Comparison of ENCODE assay signal across 13 mouse cellular contexts in genomic region chr9:37232201-37233195, GRCm38 (mm10). TPM values are rescaled to one million over a fixed set of nuclear protein-coding genes. Genes with fewer than 3 reads are reported as not detected.
DNase-seq lines count a peak whose midpoint lies in the region; TF ChIP-seq lines count a peak whose summit lies in the region.
"Had no signal": no experiment of that assay in that cellular context is flagged by ENCODE, and none has a peak within 500 bp of the region (broad histone marks: within the 10 kb centered on the region; RNA-seq: fewer than 3 reads in every experiment).

No protein-coding gene starts in this region.

- peaks cover 2% of the 10 kb centered on the region for H3K36me3 ChIP-seq in spleen, adult 2 months (ENCODE audit: control insufficient read depth, insufficient read depth, low read length)
- H3K36me3 ChIP-seq: hindbrain, embryonic 15.5 days had no signal

- TF ChIP-seq POLR2A in spleen, adult 2 months (IDR thresholded peaks at IDR 0.05; ENCODE audit: low read depth, low read length): no peak
- TF ChIP-seq POLR2A in cerebellum, adult 2 months (IDR thresholded peaks at IDR 0.05; ENCODE audit: borderline replicate concordance, insufficient read depth, low read length): no peak

- no peak for TF ChIP-seq CTCF in spleen, adult 2 months (IDR thresholded peaks at IDR 0.05; ENCODE audit: extremely low read depth, insufficient read depth, insufficient read length, insufficient replicate concordance)
- TF ChIP-seq CTCF in cerebellum, adult 2 months (IDR thresholded peaks at IDR 0.05; ENCODE audit: borderline replicate concordance, insufficient read depth, low read depth, low read length): no peak

- 76% methylated on average over 22 of the region's 22 CpGs for WGBS in spleen, adult 2 months
- 69% methylated on average over 22 of the region's 22 CpGs for WGBS in cerebellum, adult 2 months

- H3K27ac ChIP-seq in spleen, adult 2 months (ENCODE audit: insufficient read depth, low read length): peak overlapping the region; percentile 20; the same call in 1 of the 2 replicates
- no peak overlapping the region for H3K27ac ChIP-seq in cerebellum, adult 2 months (ENCODE audit: insufficient read depth, low read length)
- H3K27ac ChIP-seq: hindbrain, embryonic 15.5 days; limb, embryonic 12.5 days had no signal

- DNase-seq in adrenal gland, postnatal 36 days: peak; percentile 6 to 20
- DNase-seq in adrenal gland, postnatal 14 days: no peak
- no peak for DNase-seq in spleen, adult 2 months (ENCODE audit: low read depth in 1 of 2, low spot score in 2 of 2)
- DNase-seq in spleen, adult 12 weeks (ENCODE audit: low spot score): no peak
- peak; percentile 46 for DNase-seq in fibroblast of lung, adult 2 months (ENCODE audit: low read depth)
- no peak for DNase-seq in kidney, postnatal 25 days
- DNase-seq in cerebellum, adult 11 months: no peak
- no peak for DNase-seq in cerebellum, adult 2 months
- DNase-seq: heart, adult 18-20 months; kidney, adult 8-10 months; right cerebral cortex, adult 18-20 months had no signal

- peaks cover 28% of the 10 kb centered on the region for H3K4me1 ChIP-seq in spleen, adult 2 months (ENCODE audit: control insufficient read depth, insufficient read depth, insufficient read length)
- peaks cover 3% of the 10 kb centered on the region; the same call in 1 of the 2 replicates for H3K4me1 ChIP-seq in cerebellum, adult 2 months (ENCODE audit: control insufficient read depth, insufficient read depth, low read length)

- H3K27me3 ChIP-seq in spleen, adult 2 months (ENCODE audit: control insufficient read depth, insufficient read depth, low read length): no peaks in the 10 kb centered on the region
- H3K27me3 ChIP-seq in cerebellum, adult 2 months (ENCODE audit: control insufficient read depth, insufficient read depth, low read length): no peaks in the 10 kb centered on the region
- H3K27me3 ChIP-seq: hindbrain, embryonic 15.5 days had no signal

- no peak overlapping the region for H3K4me3 ChIP-seq in spleen, adult 2 months (ENCODE audit: extremely low read depth, insufficient read depth, insufficient read length)
- no peak overlapping the region for H3K4me3 ChIP-seq in cerebellum, adult 2 months (replicated peaks; ENCODE audit: insufficient read depth, low read depth, low read length)
- H3K4me3 ChIP-seq: hindbrain, embryonic 15.5 days; limb, embryonic 12.5 days had no signal

RNA-seq across cellular contexts. Expression of gene Slc37a2, which starts 23.0 kb away (rescaled TPM):
- total RNA-seq in adrenal gland, postnatal 36 days (2021): 10 to 100 TPM; 49.0 to 53.7 TPM
- total RNA-seq in adrenal gland, postnatal 14 days (2021): 15.8 and 16.9 TPM in 2 replicates
- 15.6 and 17.9 TPM in 2 replicates for polyA plus RNA-seq in spleen, adult 2 months (2012; rRNA removed)
- 1.3 and 1.8 TPM in 2 replicates for polyA plus RNA-seq in cerebellum, adult 2 months (2012; rRNA removed)

RNA-seq across cellular contexts. Expression of gene Tmem218, which starts 24.5 kb away (rescaled TPM):
- total RNA-seq in adrenal gland, postnatal 36 days (2021): 1 to 10 TPM; 5.9 to 6.0 TPM
- total RNA-seq in adrenal gland, postnatal 14 days (2021): 5.7 and 6.3 TPM in 2 replicates
- 0.65 and 0.95 TPM in 2 replicates for polyA plus RNA-seq in spleen, adult 2 months (2012; rRNA removed)
- polyA plus RNA-seq in cerebellum, adult 2 months (2012; rRNA removed): 6.1 and 7.0 TPM in 2 replicates

Comparison
In these comparisons a context has a peak if more than half of its experiments do, and no peak if none do; other contexts are left out.
1. DNase-seq: peak in adrenal gland, postnatal 36 days (2 of 2) and fibroblast of lung, adult 2 months (single experiment); none in adrenal gland, postnatal 14 days (single experiment), spleen, adult 2 months (0 of 2), spleen, adult 12 weeks (single experiment), kidney, postnatal 25 days (0 of 2), cerebellum, adult 11 months (single experiment) and cerebellum, adult 2 months (0 of 2).